Comparison of ENCODE assay signal across 13 mouse cellular contexts in the genomic region with DNA sequence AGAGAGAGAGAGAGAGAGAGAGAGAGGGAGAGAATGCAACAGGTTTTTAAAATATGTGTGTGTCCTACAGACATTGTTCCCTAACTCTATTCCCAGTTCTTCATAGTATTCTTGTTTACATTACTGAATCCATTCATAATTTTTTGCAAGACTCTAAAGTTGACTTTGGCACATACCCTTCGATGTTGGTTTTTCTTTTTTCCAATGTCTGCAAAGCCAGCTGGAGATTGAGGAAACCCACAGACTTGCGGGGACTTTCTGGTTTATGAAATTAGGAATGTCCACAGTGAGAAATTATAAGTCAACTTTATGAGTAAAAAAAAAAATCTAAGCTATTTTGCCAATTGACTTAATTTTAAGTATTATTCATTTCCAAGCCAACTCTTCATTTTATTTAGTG.
"Had no signal": no experiment of that assay in that cellular context is flagged by ENCODE, and none has a peak within 500 bp of the region (broad histone marks: within the 10 kb centered on the region; RNA-seq: fewer than 3 reads in every experiment).

No protein-coding gene starts in this region.

- DNase-seq: gastrocnemius, adult 2 months; gastrocnemius, postnatal 14 days; gastrocnemius, postnatal 36 days; heart, adult 11 months; heart, adult 2 months; heart, postnatal 14 days; heart, postnatal 36 days; kidney, adult 2 months; kidney, adult 9 months; kidney, postnatal 25 days; kidney, postnatal 4 days; layer of hippocampus, postnatal 36 days; left cerebral cortex, postnatal 4 days had no signal
